Mouse (Mus musculus): Measurements from ENCODE around the gene Castor2. TPM values are rescaled to one million over a fixed set of nuclear protein-coding genes. Genes with fewer than 3 reads are reported as not detected.

Castor2 gene
- polyA plus RNA-seq (2012; rRNA removed): 38.6 and 41.1 TPM in 2 replicates

- peak; percentile 89 to 97 for DNase-seq (ENCODE audit: extremely low spot score in 1 of 2, low spot score in 1 of 2)
Measured at GRCm38 (mm10) chr5:134099496-134100211, at the start of gene Castor2. TSS of gene Castor2 (plus strand) at chr5:134099711.

DNA sequence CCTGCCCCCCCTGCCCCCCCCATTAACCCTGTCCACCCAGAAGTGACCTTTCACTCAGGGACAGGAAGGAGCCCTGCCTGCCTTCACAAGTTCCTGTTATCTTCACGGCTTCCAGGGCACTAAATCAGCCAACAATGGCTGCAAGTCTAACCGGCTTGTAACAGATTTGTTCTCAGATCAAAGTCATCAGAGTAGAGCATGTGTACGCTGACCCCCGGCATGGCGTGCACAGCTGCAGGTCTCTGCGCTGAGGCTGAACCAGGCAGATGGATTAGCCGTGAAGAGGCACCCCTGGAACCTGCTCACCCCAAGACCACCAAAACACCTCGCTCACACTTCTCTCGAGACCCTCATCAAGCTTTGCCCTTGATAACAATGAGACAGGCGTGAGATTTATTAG, 48.8 kb upstream of the Castor2 start:
- no peak for DNase-seq (ENCODE audit: extremely low spot score in 1 of 2, low spot score in 1 of 2)

GRCm38 (mm10) chr5:134052614-134053013, 46.9 kb upstream of the Castor2 start:
- DNase-seq (ENCODE audit: extremely low spot score in 1 of 2, low spot score in 1 of 2): no peak

DNA sequence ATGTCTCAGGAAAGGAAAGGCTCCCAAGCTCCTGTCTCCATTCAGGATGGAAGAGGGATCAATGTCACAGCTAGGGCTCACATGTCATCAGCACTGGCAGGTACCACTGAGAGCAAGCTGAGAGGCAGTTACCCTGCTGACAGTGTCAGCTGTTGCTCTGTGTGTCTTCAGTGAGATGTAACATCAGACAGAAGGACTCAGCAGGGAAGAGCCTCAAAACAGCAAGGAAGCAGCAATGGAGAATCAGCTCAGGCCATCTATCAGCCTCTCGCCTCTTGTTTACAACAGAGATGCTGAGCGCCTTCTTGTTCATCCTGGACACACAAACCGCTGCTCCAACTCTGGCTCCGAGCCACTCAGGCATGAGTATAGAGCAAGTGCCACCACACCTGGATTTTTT, 45.0 kb upstream of the Castor2 start:
- DNase-seq (ENCODE audit: extremely low spot score in 1 of 2, low spot score in 1 of 2): no peak

GRCm38 (mm10) chr5:134058793-134059352, 40.6 kb upstream of the Castor2 start:
- no peak for DNase-seq (ENCODE audit: extremely low spot score in 1 of 2, low spot score in 1 of 2)

DNA sequence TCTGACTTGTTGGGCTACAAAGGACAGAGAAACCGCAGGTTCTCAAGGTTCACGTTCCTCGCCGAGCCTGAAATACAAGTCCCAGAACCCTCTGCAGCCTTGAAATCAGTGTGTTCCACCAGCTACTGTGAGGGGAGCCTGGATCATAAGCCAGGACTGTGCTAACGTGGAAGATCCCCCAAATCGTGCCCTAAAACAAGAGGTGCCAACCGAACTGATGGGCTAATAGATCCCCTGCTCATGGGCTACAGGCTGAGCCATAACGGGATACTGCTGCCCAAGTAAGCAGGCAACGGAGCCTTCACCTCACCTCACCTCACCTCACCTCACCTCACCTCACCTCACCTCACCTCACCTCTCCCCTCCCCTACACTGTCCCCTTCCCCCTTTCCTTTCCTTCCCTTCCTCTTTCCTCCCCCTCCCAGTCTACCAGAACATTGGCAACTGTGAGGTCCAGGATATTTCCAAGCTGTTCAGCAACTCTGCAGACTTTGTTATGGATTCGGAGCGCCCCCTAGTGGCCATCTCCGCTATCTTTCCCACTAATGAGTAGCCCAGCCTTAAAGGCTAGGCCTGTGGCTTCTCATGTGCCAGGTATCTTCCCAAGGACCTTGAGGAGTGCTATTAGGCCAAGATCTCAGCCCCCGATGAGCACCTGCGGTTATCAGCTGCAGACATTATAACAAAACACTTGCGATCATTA, 36.0 kb upstream of the Castor2 start:
- peak; percentile 48 to 95 for DNase-seq (ENCODE audit: extremely low spot score in 1 of 2, low spot score in 1 of 2)

DNA sequence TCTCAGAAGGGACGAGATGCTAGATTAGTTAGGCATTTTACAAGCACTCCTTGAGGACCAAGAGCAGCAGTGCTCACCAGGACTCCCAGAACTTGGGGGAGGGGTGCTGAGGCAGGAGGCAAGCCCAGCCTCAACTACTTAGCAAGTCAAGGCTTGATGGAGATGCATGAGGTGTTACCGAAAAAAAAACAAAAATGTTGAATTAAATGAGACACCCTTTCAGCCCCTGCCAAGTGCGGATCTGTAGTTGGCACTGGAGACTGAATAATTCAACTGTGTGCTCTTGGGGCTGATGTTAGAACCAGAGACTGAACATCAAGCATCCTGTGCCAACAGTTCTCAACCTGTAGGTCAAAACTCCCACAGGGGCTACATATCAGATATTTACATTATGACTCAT, 33.2 kb upstream of the Castor2 start:
- no peak for DNase-seq (ENCODE audit: extremely low spot score in 1 of 2, low spot score in 1 of 2)

DNA sequence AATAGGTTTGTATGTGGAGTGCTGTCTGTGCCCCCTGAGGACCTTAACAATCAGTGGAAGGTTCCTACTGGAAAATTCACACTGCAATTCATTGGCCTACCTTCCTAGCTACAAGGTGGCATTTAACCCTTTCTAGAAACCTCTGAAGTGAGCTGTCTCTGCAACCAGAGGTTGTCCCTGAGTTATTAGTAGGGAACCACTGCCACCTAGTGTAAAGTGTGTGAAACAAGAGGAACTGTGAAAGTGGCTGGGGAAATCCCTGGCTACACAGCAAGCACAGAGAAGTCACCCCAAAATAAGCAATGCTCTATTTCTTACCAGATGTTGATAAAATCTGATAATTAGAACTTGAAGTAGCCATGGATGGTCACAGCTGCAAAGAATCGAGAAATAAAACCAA, 31.6 kb upstream of the Castor2 start:
- DNase-seq (ENCODE audit: extremely low spot score in 1 of 2, low spot score in 1 of 2): peak in 1 of 2 experiments; percentile 56

DNA sequence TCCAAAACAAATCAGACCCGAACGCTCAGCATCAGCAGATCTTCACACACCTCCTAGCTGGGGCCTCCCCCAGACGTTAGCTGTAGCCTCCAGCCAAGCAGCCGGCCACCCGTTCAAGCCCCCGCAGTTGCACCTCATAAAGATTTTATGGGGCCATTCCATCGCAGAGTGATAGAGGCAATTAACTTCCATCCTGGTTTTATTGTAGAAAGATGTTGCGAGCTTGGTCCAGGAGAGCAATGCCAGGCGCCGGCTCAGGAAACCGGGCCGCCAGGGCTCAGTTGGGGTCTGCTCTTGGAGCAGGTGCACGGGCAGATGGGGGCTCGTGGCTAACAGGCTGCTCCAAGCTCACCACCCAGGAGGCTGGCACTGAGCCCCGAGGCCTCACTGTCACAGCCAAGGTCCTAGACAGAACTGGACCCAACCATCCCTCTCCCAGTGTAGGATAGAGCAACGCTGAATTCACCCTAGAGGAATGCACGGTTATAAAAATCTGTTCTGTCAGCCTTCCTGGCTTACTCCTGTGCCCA, 25.9 kb upstream of the Castor2 start:
- DNase-seq (ENCODE audit: extremely low spot score in 1 of 2, low spot score in 1 of 2): no peak

DNA sequence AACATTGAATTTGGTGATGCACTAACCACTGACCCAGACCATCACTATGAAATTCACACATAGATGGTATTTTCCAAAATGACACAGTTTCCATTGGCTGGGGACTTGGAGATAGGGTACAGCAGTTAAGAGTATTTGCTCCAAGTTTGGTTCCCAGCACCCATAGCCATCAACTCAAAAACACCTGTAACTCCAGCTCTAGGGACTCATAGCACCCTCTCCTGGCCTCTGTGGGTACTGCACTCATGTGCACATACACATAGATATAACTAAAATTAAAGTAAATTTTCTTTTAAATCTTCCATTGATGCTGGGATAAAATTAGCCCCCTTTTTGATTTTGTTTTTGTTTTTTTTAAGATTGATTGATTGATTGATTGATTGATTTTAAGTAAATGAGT, 25.1 kb upstream of the Castor2 start:
- DNase-seq (ENCODE audit: extremely low spot score in 1 of 2, low spot score in 1 of 2): no peak

- no peak for DNase-seq (ENCODE audit: extremely low spot score in 1 of 2, low spot score in 1 of 2)
Measured at GRCm38 (mm10) chr5:134076175-134076574, 23.3 kb upstream of the Castor2 start.

GRCm38 (mm10) chr5:134080685-134081548, 18.6 kb upstream of the Castor2 start:
- DNase-seq (ENCODE audit: extremely low spot score in 1 of 2, low spot score in 1 of 2): no peak

GRCm38 (mm10) chr5:134085227-134085626, 14.3 kb upstream of the Castor2 start:
- DNase-seq (ENCODE audit: extremely low spot score in 1 of 2, low spot score in 1 of 2): no peak

DNA sequence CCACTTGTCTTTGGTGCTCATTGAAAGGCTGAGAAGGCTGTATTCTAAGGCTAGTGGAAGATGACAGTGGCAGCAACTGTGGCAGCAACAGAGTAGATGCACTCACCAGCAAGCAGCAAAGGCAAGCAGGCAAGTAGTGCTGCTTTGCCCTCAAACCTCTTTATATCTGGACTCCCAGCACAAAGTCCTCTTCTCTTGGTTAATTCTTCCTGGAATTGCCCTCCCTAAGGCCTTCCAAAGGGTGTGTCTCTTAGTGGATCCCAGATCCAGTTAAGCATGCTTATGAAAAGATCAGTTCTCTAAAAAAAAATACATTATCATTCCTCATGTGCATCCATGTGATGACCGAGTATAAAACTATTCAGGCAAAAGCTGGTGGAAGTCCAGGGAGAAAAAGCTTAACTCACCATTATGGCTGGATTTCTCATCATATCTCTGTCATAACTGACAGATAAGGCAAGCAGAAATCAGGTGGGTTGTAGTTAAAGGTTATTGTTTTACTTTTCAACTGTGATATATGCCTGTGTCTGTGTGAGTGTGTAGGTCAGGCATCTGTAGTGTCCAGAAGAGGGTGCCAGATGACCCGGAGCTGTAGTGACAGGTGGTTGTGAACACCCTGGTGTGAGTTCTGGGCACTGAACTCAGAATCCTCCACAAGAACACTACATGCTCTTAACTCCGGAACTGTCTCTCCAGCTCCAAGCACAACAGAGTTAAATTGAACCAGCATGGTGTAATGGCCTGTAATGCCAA, 13.4 kb upstream of the Castor2 start:
- DNase-seq (ENCODE audit: extremely low spot score in 1 of 2, low spot score in 1 of 2): no peak

GRCm38 (mm10) chr5:134087211-134087610, 12.3 kb upstream of the Castor2 start:
- peak in 1 of 2 experiments; percentile 33 for DNase-seq (ENCODE audit: extremely low spot score in 1 of 2, low spot score in 1 of 2)

GRCm38 (mm10) chr5:134095766-134096165, 3.7 kb upstream of the Castor2 start:
- DNase-seq (ENCODE audit: extremely low spot score in 1 of 2, low spot score in 1 of 2): no peak

- no peak for DNase-seq (ENCODE audit: extremely low spot score in 1 of 2, low spot score in 1 of 2)
Measured at GRCm38 (mm10) chr5:134098341-134098902, 1.1 kb upstream of the Castor2 start.

- DNase-seq (ENCODE audit: extremely low spot score in 1 of 2, low spot score in 1 of 2): no peak
Measured at GRCm38 (mm10) chr5:134098976-134099375, 535 bp upstream of the Castor2 start.

DNA sequence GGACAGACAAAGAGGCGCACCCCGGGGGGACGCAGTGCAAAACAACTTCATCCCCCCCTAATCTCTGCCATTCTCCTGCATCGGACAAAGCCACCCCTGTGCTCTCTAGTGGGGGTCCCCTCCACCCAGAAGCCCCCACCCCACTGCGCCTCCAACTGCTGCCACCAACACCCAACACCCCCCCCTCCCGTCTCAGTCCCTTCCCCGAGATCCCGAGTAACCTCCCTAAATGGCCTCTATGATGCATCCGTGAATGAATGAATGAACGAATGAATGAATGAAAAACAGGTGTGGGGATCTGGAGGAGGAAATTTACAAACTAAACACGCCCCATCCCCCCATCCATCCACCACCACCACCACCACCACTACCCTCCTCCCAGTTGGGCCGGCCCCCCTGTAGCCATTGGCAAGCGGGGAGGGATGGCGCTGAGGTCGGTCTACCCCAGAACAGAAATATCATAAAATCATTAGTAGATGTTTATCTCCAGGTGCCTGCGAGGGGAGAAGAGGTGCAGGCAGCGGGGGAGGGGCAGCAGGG, 791 bp downstream of the Castor2 start:
- DNase-seq (ENCODE audit: extremely low spot score in 1 of 2, low spot score in 1 of 2): no peak

Data from frontal cortex, adult 2 months (tissue).